Comparison of ENCODE assay signal across 21 mouse cellular contexts in the genomic region with DNA sequence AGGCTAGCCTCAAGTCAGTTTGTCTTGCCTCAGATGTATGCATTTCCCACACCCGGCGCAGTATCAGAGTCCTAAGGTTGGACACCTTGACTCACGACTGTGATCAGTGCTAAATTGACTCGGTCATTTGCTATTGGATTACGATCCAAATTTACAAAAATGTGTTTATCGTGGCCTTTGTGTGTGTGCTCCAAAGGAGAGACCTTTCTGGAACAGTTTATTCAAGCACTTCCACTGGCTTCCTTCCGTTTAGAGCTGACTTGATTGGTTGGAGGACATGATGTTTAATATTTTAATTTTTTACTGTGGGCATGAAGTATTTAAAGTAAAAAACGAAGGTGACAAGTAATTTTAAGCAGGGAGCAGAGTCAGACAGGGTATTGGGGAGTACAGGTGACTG. TPM values are rescaled to one million over a fixed set of nuclear protein-coding genes. Genes with fewer than 3 reads are reported as not detected.
DNase-seq lines count a peak whose midpoint lies in the region; ATAC-seq and TF ChIP-seq lines count a peak whose summit lies in the region.
"Had no signal": no experiment of that assay in that cellular context is flagged by ENCODE, and none has a peak within 500 bp of the region (broad histone marks: within the 10 kb centered on the region; RNA-seq: fewer than 3 reads in every experiment).

No protein-coding gene starts in this region.

- H3K9ac ChIP-seq in liver, adult 2 months (ENCODE audit: low read depth, low read length) = no peak overlapping the region
- no peak overlapping the region for H3K9ac ChIP-seq in lung, postnatal 0 days (replicated peaks; ENCODE audit: low read depth)
- H3K9ac ChIP-seq: embryonic facial prominence, embryonic 13.5 days; embryonic facial prominence, embryonic 15.5 days; forebrain, embryonic 13.5 days; forebrain, embryonic 15.5 days; forebrain, postnatal 0 days had no signal

- H3K36me3 ChIP-seq in liver, adult 2 months (ENCODE audit: control insufficient read depth, insufficient read depth, low read length) = peaks cover 14% of the 10 kb centered on the region; the same call in 1 of the 2 replicates
- peaks cover 10% of the 10 kb centered on the region; the same call in 1 of the 2 replicates for H3K36me3 ChIP-seq in lung, postnatal 0 days (ENCODE audit: insufficient read depth, low read length)
- H3K36me3 ChIP-seq in G1E (replicated peaks) = peaks cover 56% of the 10 kb centered on the region

- H3K9me3 ChIP-seq in lung, postnatal 0 days (ENCODE audit: low read length) = no peaks in the 10 kb centered on the region
- no peaks in the 10 kb centered on the region for H3K9me3 ChIP-seq in G1E (replicated peaks)
- H3K9me3 ChIP-seq: embryonic facial prominence, embryonic 13.5 days; embryonic facial prominence, embryonic 15.5 days; forebrain, embryonic 13.5 days; forebrain, embryonic 15.5 days had no signal

- TF ChIP-seq EP300 in lung, postnatal 0 days (IDR thresholded peaks at IDR 0.05) = peak; percentile 82

- ATAC-seq in lung, postnatal 0 days = peak; percentile 50
- ATAC-seq in G1E (ENCODE audit: extremely low read depth, insufficient number of reproducible peaks, low FRiP score, poor library complexity, severe bottlenecking) = no peak
- ATAC-seq: CD4-positive, CD25-positive, alpha-beta regulatory T cell, adult 4 months; forebrain, embryonic 13.5 days; forebrain, embryonic 15.5 days; forebrain, postnatal 0 days had no signal

- no peak overlapping the region for H3K4me3 ChIP-seq in liver, adult 2 months (ENCODE audit: insufficient read depth, low read depth, low read length)
- no peak overlapping the region for H3K4me3 ChIP-seq in lung, postnatal 0 days (ENCODE audit: low read depth, low read length)
- H3K4me3 ChIP-seq in G1E (ENCODE audit: low read depth, low read length) = peak overlapping the region; percentile 38; the same call in 1 of the 2 replicates
- H3K4me3 ChIP-seq: embryonic facial prominence, embryonic 13.5 days; embryonic facial prominence, embryonic 15.5 days; erythroblast, embryonic 14.5 days; forebrain, embryonic 13.5 days; forebrain, embryonic 15.5 days had no signal

- H3K4me1 ChIP-seq in liver, adult 2 months (ENCODE audit: control insufficient read depth, insufficient read depth, low read length) = peaks cover 27% of the 10 kb centered on the region
- peaks cover 14% of the 10 kb centered on the region for H3K4me1 ChIP-seq in lung, postnatal 0 days (ENCODE audit: insufficient read depth, low read depth, low read length)
- peaks cover 90% of the 10 kb centered on the region for H3K4me1 ChIP-seq in G1E (ENCODE audit: insufficient read depth, low read depth, low read length)
- H3K4me1 ChIP-seq: forebrain, embryonic 15.5 days had no signal

- DNase-seq in liver, adult 2 months (ENCODE audit: extremely low read depth, low read depth, low spot score) = no peak
- DNase-seq in liver (no peak), G1E (ENCODE audit: low spot score) (no peak)
- DNase-seq in lung, postnatal 0 days (ENCODE audit: low spot score) = peak; percentile 45
- DNase-seq in lung, postnatal 4 days = no peak
- DNase-seq: B cell, adult 2 months; cerebellum, adult 11 months; cerebellum, adult 18-20 months; cerebellum, adult 8-10 months; cerebellum, adult 9-11 months; cerebellum, postnatal 14 days; cerebellum, postnatal 36 days; embryo, embryonic 11 days; forebrain, postnatal 0 days had no signal

- TF ChIP-seq POLR2A in liver, adult 2 months (IDR thresholded peaks at IDR 0.05; ENCODE audit: extremely low read depth, insufficient read depth, low read length) = no peak

- WGBS in liver, adult 2 months = 38% methylated on average over 8 of the region's 8 CpGs
- 58% methylated on average over 8 of the region's 8 CpGs for WGBS in lung, postnatal 0 days

- H3K27ac ChIP-seq in liver, adult 2 months (replicated peaks; ENCODE audit: insufficient read depth, low read depth, low read length) = peak overlapping the region; percentile 15; the same call in 1 of the 2 replicates
- H3K27ac ChIP-seq in lung, postnatal 0 days (ENCODE audit: low read length) = peak overlapping the region; percentile 34
- H3K27ac ChIP-seq: embryonic facial prominence, embryonic 15.5 days; forebrain, embryonic 13.5 days; forebrain, embryonic 15.5 days had no signal

- peaks cover 29% of the 10 kb centered on the region for H3K79me2 ChIP-seq in liver, adult 2 months (ENCODE audit: control insufficient read depth, insufficient read depth, low read length)

- no peaks in the 10 kb centered on the region for H3K27me3 ChIP-seq in liver, adult 2 months (ENCODE audit: control insufficient read depth, insufficient read depth, low read length)
- no peaks in the 10 kb centered on the region for H3K27me3 ChIP-seq in lung, postnatal 0 days (replicated peaks; ENCODE audit: insufficient read depth, low read length)
- H3K27me3 ChIP-seq in G1E (ENCODE audit: insufficient read depth, low read length) = no peaks in the 10 kb centered on the region
- H3K27me3 ChIP-seq: CH12.LX; embryonic facial prominence, embryonic 13.5 days; embryonic facial prominence, embryonic 15.5 days; forebrain, embryonic 13.5 days; forebrain, embryonic 15.5 days had no signal

- no peak overlapping the region for H3K4me2 ChIP-seq in lung, postnatal 0 days (replicated peaks; ENCODE audit: low read depth, low read length)
- H3K4me2 ChIP-seq: embryonic facial prominence, embryonic 13.5 days; embryonic facial prominence, embryonic 15.5 days; forebrain, embryonic 13.5 days; forebrain, embryonic 15.5 days had no signal

- no peak for TF ChIP-seq CTCF in liver, adult 2 months (IDR thresholded peaks at IDR 0.05; ENCODE audit: low read depth, low read length)
- no peak for TF ChIP-seq CTCF in lung, postnatal 0 days (IDR thresholded peaks at IDR 0.05)
- TF ChIP-seq CTCF in G1E (IDR thresholded peaks at IDR 0.05; ENCODE audit: low read depth, low read length) = no peak

RNA-seq across cellular contexts. Expression of a gene that starts 38.8 kb away (rescaled TPM):
- total RNA-seq in liver, adult 2 months (2014; rRNA removed) = 228 and 280 TPM in 2 replicates
- 234 and 322 TPM in 2 replicates for polyA plus RNA-seq in liver, adult 2 months (2012; rRNA removed)
- 179 and 213 TPM in 2 replicates for polyA plus RNA-seq in lung, postnatal 0 days (2015; fragmentation: Nextera tagmentation; extraction: Ambion mirVana)
- total RNA-seq in G1E (2014; fragmentation: Nextera tagmentation) (80.4 and 81.5 TPM in 2 replicates), G1E (2017) (94.5 and 99.9 TPM in 2 replicates)
- polyA plus RNA-seq in G1E (2012) = 6.3 and 11.7 TPM in 2 replicates

Comparison
In these comparisons a context has a peak if more than half of its experiments do, and no peak if none do; other contexts are left out.
1. RNA of a gene that starts 38.8 kb away (polyA plus RNA-seq): 234 to 322 TPM in liver, adult 2 months and 179 to 213 TPM in lung, postnatal 0 days; 6.3 to 11.7 TPM in G1E; every median in the first group is over 10 times any median in the second.